Mouse (Mus musculus): Measurements from ENCODE around the gene Mpzl1.

- TF ChIP-seq CTCF (IDR thresholded peaks at IDR 0.05; ENCODE audit: control insufficient read depth, insufficient read depth, low read length) (no peak), POLR2A (IDR thresholded peaks at IDR 0.05; ENCODE audit: borderline replicate concordance, control insufficient read depth, low read depth, low read length) (no peak)
Measured at GRCm38 (mm10) chr1:165666944-165667343, 32.6 kb upstream of the Mpzl1 start.
